Mouse (Mus musculus) megakaryocyte, adult 5-6 weeks (primary cell): ENCODE measurements around the gene Xpo4. TPM values are rescaled to one million over a fixed set of nuclear protein-coding genes. Genes with fewer than 3 reads are reported as not detected.

ENCODE experiments used
- ATAC-seq: 2 replicates; pipeline ENCODE4 v1.8.0; 2016; ENCODE audit warnings: mild to moderate bottlenecking, inconsistent platforms; ENCODE audit not compliant: poor library complexity, severe bottlenecking
- total RNA-seq, 2 experiments: library from RNA; stranded (forward) in 1 of 2; stranded (reverse) in 1 of 2; fragments of 153-499, 151-499 nt in 1 of 2; fragments of 221-1000, 200-1000 nt in 1 of 2; gene quantifications; 2 replicates each; pipeline versions ENCODE4 v1.2.3 to v1.2.4; 2015 to 2017

Gene Xpo4
- total RNA-seq, 2 experiments from 2014 or later: 12.6 to 17.1 TPM

DNA sequence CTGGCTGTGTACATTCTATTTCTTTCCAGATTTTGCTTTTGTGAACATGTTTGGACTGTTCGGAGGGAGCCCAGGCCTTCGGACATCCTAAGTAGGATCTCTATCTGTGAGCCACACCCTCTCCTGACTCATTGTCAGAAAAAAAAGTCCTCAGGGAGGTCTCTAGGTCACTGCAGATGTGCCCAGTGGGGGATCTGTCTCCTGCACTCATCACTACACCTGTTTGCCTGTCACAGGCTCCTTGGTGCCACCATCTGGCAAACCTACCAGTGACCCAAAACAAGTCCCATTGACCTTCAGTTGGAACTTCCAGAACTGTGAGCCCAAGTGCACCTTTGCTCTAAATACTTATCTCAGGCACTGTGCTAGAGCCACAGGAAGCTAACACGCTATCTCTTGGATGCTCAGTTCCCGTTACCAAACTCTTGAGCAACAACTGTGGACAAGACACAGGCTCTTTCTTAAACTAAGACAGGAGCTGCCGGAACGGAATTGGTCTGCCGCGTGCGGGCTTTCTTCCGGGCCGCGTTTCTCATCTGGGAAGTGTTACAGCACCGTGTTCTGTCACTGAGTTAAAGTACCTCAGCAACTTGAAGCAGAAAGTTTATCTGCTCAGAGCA is 121.7 kb downstream of the Xpo4 start:
- peak; percentile 74 for ATAC-seq

- ATAC-seq: peak; percentile 49; the same call in 1 of the 2 replicates
Observed at GRCm38 (mm10) chr14:57542231-57542630, 123.0 kb downstream of the Xpo4 start.

GRCm38 (mm10) chr14:57540683-57541082 is 124.5 kb downstream of the Xpo4 start:
- ATAC-seq: no peak

GRCm38 (mm10) chr14:57537261-57538015 is 127.8 kb downstream of the Xpo4 start:
- ATAC-seq: peak; percentile 89

DNA sequence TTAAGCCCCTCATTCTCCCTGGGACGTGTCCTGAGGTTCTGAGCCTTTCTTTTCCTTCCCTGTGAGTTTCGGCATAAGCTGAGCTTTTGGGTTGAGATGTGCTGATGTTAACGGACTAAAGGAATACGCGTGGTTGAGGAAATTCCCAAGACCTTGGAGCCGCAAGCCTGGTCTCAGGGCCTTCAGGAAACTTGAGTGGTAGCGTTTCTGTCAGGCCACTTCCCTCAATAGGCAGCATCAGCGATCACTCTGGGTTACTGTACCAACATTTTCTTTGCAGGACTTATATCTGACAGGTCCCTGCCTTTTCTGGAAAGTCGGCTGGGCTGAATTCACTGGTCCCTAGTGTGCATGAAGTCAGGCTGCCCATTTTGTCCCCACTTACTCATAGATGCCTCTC is 128.4 kb downstream of the Xpo4 start:
- ATAC-seq: no peak

DNA sequence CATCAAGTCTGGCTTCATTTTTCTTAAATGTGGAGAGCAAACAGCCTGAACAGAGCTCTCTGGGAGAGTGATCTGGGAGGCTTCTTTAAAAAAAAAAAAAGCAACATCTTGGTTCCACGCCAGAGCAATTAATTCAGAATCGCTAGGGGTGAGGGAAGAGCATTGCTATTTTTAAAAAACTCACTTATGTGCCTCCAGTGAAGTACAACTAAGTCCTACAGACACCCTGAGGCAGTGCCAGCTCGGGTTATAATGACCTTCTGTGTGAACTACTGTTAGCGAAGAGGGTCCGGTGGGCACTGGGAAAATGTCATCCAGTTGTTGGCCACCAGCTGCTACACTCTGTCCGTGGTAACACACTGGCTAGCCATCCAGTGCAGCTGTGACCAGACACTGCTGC is 129.6 kb downstream of the Xpo4 start:
- no peak for ATAC-seq

GRCm38 (mm10) chr14:57534961-57535360 is 130.3 kb downstream of the Xpo4 start:
- no peak for ATAC-seq

- ATAC-seq: no peak
Observed at GRCm38 (mm10) chr14:57534346-57534745, 130.9 kb downstream of the Xpo4 start.

GRCm38 (mm10) chr14:57533841-57534240 is 131.4 kb downstream of the Xpo4 start:
- no peak for ATAC-seq

GRCm38 (mm10) chr14:57533214-57533613 is 132.0 kb downstream of the Xpo4 start:
- peak; percentile 62 for ATAC-seq

- no peak for ATAC-seq
Observed at GRCm38 (mm10) chr14:57532577-57532976, 132.7 kb downstream of the Xpo4 start.

- no peak for ATAC-seq
Observed at GRCm38 (mm10) chr14:57529786-57530515, 135.3 kb downstream of the Xpo4 start.

DNA sequence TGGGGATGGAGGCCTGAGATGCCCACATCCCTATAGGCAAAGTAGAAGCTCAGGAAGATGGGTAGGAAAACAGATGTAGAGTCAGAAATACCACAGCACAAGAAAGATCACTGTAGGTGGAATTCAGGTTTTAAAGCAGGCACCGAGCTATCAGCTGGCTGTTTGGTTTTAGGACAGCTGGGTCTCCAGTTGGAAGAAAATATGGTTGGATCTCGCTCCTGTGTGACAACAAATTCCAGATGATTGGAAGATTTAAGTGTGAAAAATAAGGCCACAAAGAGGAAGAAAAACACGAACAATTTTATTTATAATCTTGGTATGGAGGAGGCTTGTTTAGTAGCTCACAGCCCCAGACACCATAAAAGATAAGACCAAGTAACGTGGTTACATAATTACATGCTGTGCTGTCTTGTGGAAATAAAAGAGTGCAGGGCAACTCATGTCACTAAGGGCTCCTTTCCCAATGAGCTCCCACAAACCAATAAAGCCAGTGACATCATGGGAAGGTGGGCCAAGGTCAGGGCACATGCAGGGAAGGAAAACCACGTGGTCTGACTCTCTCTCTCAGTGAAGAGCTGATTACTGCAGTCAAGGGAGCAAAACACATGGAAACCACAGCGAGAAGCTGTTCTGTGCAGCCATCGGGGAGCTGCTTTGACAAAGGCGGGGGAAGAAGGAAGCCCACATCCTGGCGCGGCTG is 136.0 kb downstream of the Xpo4 start:
- ATAC-seq: no peak

- no peak for ATAC-seq
Observed at GRCm38 (mm10) chr14:57527598-57527997, 137.6 kb downstream of the Xpo4 start.

Other genes with a start within 250 kb of the Xpo4 start
- gene Ift88, start 241.4 kb downstream of the Xpo4 start, total RNA-seq (2015): 1.6 and 3.1 TPM in 2 replicates
- 2.7 and 3.0 TPM in 2 replicates for gene Ift88, start 241.4 kb downstream of the Xpo4 start, total RNA-seq (2017)
- not detected in 2 replicates for gene Il17d, start 140.7 kb downstream of the Xpo4 start, total RNA-seq (2015)
- gene Il17d, start 140.7 kb downstream of the Xpo4 start, total RNA-seq (2017): not detected in 2 replicates
- gene Eef1akmt1, start 93.8 kb downstream of the Xpo4 start, total RNA-seq (2015): 47.8 and 51.2 TPM in 2 replicates
- 19.4 and 25.6 TPM in 2 replicates for gene Eef1akmt1, start 93.8 kb downstream of the Xpo4 start, total RNA-seq (2017)
- not detected in 2 replicates for gene Gm49361, start 80.7 kb upstream of the Xpo4 start, total RNA-seq (2015)
- gene Gm49361, start 80.7 kb upstream of the Xpo4 start, total RNA-seq (2017): 0.59 TPM in 1 of 2 replicates, not detected in the other
- 35.0 and 39.1 TPM in 2 replicates for gene Lats2, start 93.0 kb upstream of the Xpo4 start, total RNA-seq (2015)
- 33.8 and 34.4 TPM in 2 replicates for gene Lats2, start 93.0 kb upstream of the Xpo4 start, total RNA-seq (2017)
- 167 and 180 TPM in 2 replicates for gene Sap18, start 132.8 kb upstream of the Xpo4 start, total RNA-seq (2015)
- 10.7 and 21.5 TPM in 2 replicates for gene Sap18, start 132.8 kb upstream of the Xpo4 start, total RNA-seq (2017)
- 25.5 and 28.3 TPM in 2 replicates for gene Ska3, start 160.8 kb upstream of the Xpo4 start, total RNA-seq (2015)
- gene Ska3, start 160.8 kb upstream of the Xpo4 start, total RNA-seq (2017): 26.8 and 36.1 TPM in 2 replicates
- gene Mrpl57, start 160.8 kb upstream of the Xpo4 start, total RNA-seq (2015): 73.9 and 78.7 TPM in 2 replicates
- 63.7 and 73.2 TPM in 2 replicates for gene Mrpl57, start 160.8 kb upstream of the Xpo4 start, total RNA-seq (2017)
- gene Zdhhc20, start 224.8 kb upstream of the Xpo4 start, total RNA-seq (2015): 51.5 and 54.5 TPM in 2 replicates
- 60.1 and 91.5 TPM in 2 replicates for gene Zdhhc20, start 224.8 kb upstream of the Xpo4 start, total RNA-seq (2017)